Mouse (Mus musculus) fat pad, adult 2 months (tissue): ENCODE data around the gene Slc7a12.

ENCODE experiments used
- DNase-seq: peaks from one replicate; pipeline ENCODE4 v3.0.0-alpha.2; 2011; ENCODE audit warnings: low read depth, low spot score; ENCODE audit errors: extremely low read depth

Gene Slc7a12

GRCm38 (mm10) chr3:14480397-14480796 lies at the start of gene Slc7a12:
Gene Slc7a12 (plus strand): TSS chr3:14480697.
- no peak for DNase-seq

GRCm38 (mm10) chr3:14432381-14432780 lies 48.1 kb upstream of the Slc7a12 start:
- no peak for DNase-seq

- DNase-seq: no peak
Measured at GRCm38 (mm10) chr3:14446015-14446414, 34.5 kb upstream of the Slc7a12 start.

- no peak for DNase-seq
Measured at GRCm38 (mm10) chr3:14446691-14447090, 33.8 kb upstream of the Slc7a12 start.
